Mouse (Mus musculus) cerebellum, adult 11-12 months (tissue): Measurements from ENCODE around the gene 1110059E24Rik.
"Not testable (repeated sequence)": the region's sequence is repeated elsewhere in the genome, so short reads cannot be mapped to it uniquely, and the experiment has no call there.

Experiments used
- DNase-seq: peaks from one replicate; pipeline ENCODE4 v3.0.0; 2022

The 1110059E24Rik gene

DNA sequence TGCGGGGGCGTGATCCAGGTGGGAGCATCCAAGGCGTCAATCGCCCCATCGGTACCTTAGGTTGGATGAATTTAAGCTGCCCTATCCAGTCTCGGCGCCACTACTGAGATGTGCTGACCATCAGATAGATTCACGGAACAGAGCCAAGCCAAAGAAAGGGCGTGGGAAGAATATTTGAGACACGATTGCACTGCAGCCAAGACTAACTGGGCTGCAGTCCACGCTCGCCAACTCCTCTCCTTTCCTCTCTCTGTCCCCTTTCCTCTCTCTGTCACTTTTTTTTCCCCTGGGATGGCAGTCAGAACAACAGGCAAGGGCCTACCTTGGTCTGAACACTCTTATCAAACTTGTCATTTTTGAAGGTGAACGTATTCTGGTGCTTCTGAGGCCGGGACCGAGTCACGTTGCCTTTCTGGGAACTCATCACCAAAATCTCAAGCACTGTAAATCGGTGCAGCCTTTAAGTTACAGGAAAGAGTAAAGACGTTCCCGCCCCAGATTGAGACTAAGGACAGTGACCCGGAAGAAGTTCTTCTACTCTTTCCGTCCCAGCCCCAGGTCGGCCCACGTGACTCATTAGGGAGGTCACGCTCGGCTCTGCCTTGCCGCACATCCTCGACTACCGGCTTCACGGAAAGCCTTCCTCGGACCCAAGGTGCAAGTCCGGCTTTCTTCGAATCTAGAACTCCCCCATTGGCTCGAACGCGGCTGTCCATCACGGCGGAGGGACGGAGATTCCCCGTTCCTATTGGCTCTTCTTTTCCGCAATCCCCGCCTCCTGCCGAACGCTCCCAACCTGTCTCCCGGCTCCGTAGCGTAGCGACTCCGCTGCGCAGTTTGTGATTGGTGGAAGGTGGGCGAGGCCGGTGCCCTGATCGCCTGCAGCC lies at the start of gene 1110059E24Rik:
Gene 1110059E24Rik, minus strand, starts transcription at position 692 of the 887 bp plus-strand sequence.
- DNase-seq = peak; percentile 99

DNA sequence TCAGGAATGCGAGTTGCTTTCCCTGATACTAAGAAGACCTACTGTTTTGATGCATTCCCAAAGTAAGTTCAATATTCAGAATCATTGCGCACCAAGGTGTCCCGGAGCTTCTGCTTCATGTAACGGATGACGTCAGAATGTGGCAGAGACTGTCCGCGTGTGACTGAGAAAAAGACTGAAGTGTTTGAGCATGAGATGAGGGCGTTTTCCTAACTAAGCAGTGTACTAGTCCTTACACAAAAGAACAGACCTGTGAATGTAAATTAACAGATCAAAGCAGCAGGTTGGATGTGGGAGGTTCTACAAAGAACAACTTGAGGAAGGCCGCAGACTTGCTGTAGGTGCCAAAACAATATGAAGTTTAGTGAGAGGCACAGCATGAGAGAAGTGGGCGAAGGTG lies 28.2 kb upstream of the 1110059E24Rik start:
- DNase-seq = no peak

- DNase-seq = no peak
These were observed 27.3 kb upstream of the 1110059E24Rik start for GRCm38 (mm10) chr19:21680091-21680490.

GRCm38 (mm10) chr19:21674354-21675096 lies 21.7 kb upstream of the 1110059E24Rik start:
- DNase-seq = no peak

DNA sequence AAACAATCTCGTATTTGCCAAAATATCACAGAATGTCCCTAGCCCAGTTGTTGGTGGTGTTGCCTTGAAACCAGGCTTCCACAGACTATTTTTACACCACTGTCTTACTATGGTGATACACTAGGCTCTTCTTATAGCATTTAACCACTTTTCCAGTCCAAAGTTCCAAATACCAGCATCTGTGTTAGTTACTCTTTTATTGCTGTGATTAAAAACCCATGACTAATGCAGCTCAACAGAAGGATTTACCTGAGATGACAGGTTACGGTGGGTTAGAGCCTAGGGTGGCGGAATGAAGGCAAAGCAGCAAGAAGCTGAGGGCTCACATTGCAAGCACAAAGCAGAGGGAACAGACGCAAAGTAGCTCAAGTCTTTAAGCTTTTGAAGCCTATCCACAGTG lies 16.9 kb upstream of the 1110059E24Rik start:
- no peak for DNase-seq

DNA sequence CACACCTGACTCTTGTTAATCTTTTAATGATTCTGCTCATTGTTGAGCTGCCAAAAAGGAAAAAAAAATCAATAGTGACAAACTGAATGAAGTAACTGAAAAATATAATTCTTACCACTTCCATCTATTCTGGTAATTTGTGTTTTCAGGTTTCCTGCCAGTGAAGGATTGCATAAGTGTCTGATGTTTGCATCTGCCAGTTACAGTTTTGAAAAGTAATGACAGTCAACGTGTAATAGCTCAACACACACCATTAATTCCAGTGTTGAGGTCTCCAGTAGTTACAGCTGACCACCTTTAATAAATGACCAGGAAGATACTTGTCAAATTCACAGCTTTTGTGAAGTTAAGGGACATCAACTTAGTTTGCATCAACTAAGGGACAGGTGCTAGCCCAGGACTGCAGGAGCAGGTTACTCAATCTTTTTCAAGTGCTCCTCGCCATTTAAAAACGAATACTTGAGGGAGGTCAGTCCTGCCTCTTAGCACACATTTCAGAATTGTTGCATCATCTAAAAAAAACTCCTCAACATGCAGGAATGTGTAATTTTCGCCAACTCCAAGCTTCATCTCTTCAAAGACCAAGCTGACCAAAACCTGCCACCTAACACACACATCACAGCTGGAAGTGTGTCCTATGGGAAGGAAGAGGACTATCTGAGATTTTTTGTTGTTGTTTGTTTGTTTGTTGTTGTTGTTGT lies 11.1 kb upstream of the 1110059E24Rik start:
- DNase-seq = no peak

- DNase-seq = no peak
These were observed 8.0 kb upstream of the 1110059E24Rik start for GRCm38 (mm10) chr19:21660734-21661133.

GRCm38 (mm10) chr19:21654788-21655187 lies 2.0 kb upstream of the 1110059E24Rik start:
- DNase-seq = no peak

- DNase-seq = peak; percentile 67
These were observed 601 bp upstream of the 1110059E24Rik start, which contains the start of gene Abhd17b for GRCm38 (mm10) chr19:21653172-21653981. TSS of gene Abhd17b (plus strand) at chr19:21653185.

- DNase-seq = no peak
These were observed 1.1 kb downstream of the 1110059E24Rik start for GRCm38 (mm10) chr19:21651664-21652063.

- DNase-seq = no peak
These were observed 6.6 kb downstream of the 1110059E24Rik start for GRCm38 (mm10) chr19:21646142-21646541.

DNA sequence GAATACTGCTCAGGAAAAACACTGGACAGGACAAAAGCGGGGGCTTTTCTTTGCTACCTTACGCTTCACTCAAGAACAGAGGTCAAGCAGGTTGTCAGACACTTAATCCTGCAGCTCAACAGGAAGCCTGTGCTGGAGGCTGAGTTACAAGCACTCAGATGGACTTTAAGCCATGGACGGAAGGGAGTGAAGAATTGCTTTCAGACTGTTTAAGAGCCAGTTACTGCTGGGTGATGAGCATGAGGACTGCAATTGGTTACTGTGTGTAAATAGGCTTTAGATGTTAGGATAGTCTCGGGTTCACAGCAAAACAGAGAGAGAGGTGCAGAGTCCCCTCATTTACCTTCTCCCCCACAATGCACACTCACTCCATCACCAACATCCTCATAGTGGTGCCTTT lies 7.5 kb downstream of the 1110059E24Rik start:
- DNase-seq = no peak

GRCm38 (mm10) chr19:21643935-21644334 lies 8.8 kb downstream of the 1110059E24Rik start:
- no peak for DNase-seq

DNA sequence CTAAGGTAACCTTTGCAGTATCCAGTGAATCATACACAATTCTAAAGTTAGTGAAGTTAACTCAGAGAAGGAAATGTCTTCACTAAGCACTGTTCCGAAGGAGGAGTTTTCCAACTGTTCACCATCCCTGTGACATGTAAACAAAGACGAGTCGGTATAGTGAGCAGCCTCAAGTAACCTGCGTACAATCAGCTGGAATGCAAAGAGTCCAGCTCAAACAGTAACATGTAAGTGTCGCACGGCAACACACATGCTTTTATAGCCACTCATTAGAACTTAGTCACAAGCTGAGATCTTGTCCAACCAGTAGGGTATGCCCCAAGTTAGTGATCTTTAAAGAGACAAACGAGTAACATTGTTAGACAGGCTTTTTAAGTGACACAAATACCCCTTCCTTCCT lies 15.1 kb downstream of the 1110059E24Rik start:
- DNase-seq = no peak

GRCm38 (mm10) chr19:21636907-21637306 lies 15.9 kb downstream of the 1110059E24Rik start:
- no peak for DNase-seq

DNA sequence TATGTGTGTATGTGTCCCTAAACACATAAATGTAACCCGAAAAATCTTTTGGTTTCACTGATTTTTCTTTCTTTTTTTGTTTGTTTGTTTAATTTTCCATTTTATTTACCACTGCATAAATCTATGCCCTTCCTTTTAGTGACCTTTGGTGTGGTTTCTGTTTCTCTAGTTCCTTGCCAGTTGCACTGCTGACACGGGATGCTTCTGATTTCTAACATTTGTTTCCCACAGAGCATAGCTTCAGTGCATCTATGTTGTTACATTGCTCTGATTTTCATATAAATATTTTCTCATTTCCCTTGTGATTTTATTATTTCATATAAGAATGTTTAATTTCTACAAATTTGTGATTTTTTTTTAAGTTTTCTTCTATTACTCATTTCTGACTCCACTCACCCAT lies 17.4 kb downstream of the 1110059E24Rik start:
- no peak for DNase-seq

DNA sequence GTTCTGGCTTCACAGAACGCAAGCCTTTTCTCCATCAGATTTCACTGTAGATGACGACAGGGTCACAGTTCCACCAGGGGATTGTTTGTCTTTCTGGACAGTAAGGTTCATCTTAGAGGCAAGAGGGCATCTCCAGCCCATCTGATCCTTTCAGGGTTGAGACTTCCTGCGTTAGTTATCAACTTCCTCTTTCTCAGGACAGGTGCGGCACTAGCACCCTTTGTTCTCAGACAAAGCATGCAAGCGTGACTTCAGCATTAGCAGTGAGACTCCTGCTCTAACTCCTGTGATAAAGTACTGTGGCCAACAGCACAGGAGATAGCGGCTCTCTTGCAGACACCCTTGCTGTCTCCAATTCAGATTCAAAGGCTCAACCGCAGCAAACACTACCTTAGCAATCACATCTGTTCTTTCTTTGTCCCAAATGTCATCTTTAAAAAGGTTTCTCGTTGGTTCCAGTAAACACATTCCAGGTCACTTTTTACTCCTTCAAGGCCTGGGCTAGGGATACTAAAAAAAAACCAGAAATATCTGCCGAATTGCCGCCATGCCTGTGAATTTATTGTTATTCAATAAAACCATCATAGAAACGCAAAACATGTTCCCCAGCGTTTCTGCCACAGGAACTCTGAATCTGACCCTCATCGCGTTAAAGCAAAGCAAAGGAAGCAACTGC lies 22.0 kb downstream of the 1110059E24Rik start:
- no peak for DNase-seq

DNA sequence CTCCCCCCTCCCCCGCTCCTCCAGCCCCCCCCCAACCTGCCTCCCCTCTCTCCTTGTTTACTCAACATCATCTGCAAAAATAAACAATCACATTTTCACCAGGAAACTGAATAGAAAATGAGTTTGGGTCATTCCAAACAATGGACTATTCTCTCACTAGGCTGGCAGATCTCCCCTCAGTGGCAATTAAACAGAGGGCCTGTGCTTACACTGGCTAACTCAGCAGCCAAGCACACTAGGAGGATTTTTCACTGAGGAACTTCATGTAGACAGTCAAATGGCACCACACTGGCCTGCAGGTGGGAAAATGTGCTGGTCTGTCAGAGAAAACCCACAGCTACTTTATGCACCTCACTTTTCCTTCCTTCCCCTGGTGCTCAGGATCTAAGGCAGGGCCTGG lies 23.3 kb downstream of the 1110059E24Rik start:
- DNase-seq = no peak

DNA sequence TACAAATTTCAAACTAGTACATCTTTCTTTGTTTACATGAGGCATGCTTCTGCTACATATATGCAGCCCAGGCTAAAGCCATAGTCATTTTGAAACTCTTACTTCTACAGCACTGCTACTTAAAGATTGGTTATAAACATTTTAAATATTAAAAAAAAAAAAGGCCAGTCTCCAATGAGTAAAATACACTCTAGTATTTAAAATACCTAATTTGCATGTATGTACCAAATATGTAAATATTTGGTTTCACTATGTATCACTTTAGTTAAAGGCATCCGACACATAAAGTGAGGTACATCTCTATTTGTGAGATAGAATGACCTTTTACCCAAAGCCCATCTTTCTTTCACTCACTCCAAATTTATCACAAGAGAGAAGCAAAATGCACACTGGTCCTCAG lies 23.7 kb downstream of the 1110059E24Rik start:
- DNase-seq = no peak

GRCm38 (mm10) chr19:21628440-21628839 lies 24.3 kb downstream of the 1110059E24Rik start:
- not testable (repeated sequence) for DNase-seq

- DNase-seq = no peak
These were observed 26.3 kb downstream of the 1110059E24Rik start for GRCm38 (mm10) chr19:21626271-21626988.
